Mouse (Mus musculus) forebrain, embryonic 15.5 days (tissue): ENCODE data around the gene Fam102a. TPM values are rescaled to one million over a fixed set of nuclear protein-coding genes. Genes with fewer than 3 reads are reported as not detected.

ENCODE experiments used
- ATAC-seq: fragments of 200-750 bp; cut with Nextera tagmentation; replicated peaks from 2 replicates; pipeline ENCODE4 v1.8.0; 2017; ENCODE audit warnings: mild to moderate bottlenecking, moderate TSS enrichment, moderate library complexity
- H3K27ac ChIP-seq: fragments of 300-500 bp; sonication (generic); replicated peaks from 2 replicates; pipeline ENCODE4 v1.5.1; 2015; ENCODE audit warnings: mild to moderate bottlenecking, inconsistent platforms
- H3K27me3 ChIP-seq: fragments of 300-500 bp; sonication (generic); 2 replicates; pipeline ENCODE4 v1.6.1; 2015; ENCODE audit warnings: inconsistent platforms
- H3K36me3 ChIP-seq: fragments of 300-500 bp; sonication (generic); 2 replicates; pipeline ENCODE4 v1.6.1; 2015; ENCODE audit warnings: mild to moderate bottlenecking, inconsistent platforms
- H3K4me1 ChIP-seq: fragments of 300-500 bp; sonication (generic); 2 replicates; pipeline ENCODE4 v1.6.1; 2015; ENCODE audit warnings: inconsistent platforms
- H3K4me2 ChIP-seq: fragments of 300-500 bp; sonication (generic); replicated peaks from 2 replicates; pipeline ENCODE4 v1.6.1; 2015; ENCODE audit warnings: mild to moderate bottlenecking, inconsistent platforms
- H3K4me3 ChIP-seq: fragments of 300-500 bp; sonication (generic); 2 replicates; pipeline ENCODE4 v1.5.1; 2015; ENCODE audit warnings: mild to moderate bottlenecking, inconsistent platforms
- H3K9ac ChIP-seq: fragments of 300-500 bp; sonication (generic); replicated peaks from 2 replicates; pipeline ENCODE4 v1.6.1; 2015; ENCODE audit warnings: mild to moderate bottlenecking, inconsistent platforms
- H3K9me3 ChIP-seq: fragments of 300-500 bp; sonication (generic); 2 replicates; pipeline ENCODE4 v1.6.1; 2016; ENCODE audit warnings: inconsistent platforms
- WGBS: fragments of 180-500 bp; shearing (Covaris S2); methylation state at CpG from one replicate; pipeline ENCODE4 v1.1.7; 2015; ENCODE audit warnings: mixed read lengths; 5-methylcytosine and 5-hydroxymethylcytosine counted together
- polyA plus RNA-seq: library from polyadenylated mRNA; unstranded; fragments of >200 nt; fragmentation: Nextera tagmentation; extraction: Ambion mirVana; gene quantifications from 2 replicates; pipeline ENCODE4 v1.2.1, GENCODE M21; 2015

Gene Fam102a
- polyA plus RNA-seq, 1 experiment from 2014 or later, result 5.7 TPM

GRCm38 (mm10) chr2:32591249-32591648, 56.1 kb downstream of the Fam102a start:
- Histone ChIP-seq H3K4me3 (no peak overlapping the region), H3K4me1 (peaks cover 29% of the 10 kb centered on the region), H3K36me3 (no peaks in the 10 kb centered on the region), H3K4me2 (no peak overlapping the region), H3K27ac (no peak overlapping the region), H3K9me3 (no peaks in the 10 kb centered on the region), H3K9ac (no peak overlapping the region), H3K27me3 (no peaks in the 10 kb centered on the region)
- ATAC-seq, result no peak
- 79% methylated on average over 6 of the region's 6 CpGs for WGBS

DNA sequence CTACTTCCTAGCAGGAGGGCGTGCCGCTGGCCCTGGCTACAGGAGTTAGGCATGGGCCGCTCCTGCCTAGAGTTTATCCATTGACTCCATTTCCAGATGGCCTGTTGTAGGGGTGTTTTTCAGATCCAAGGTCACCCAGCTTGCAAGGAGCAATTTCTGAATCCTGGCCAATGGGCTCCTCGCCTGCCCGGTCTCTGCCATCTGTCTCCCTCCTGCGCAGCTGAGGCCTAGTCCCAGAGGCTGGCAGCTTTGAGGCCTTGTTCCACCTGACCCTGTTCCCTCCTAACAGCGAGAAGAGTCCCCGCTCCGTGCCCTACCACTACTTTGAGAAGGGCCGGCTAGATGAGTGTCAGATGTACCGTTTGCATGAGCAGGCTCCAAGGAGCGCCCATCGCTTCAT, 61.6 kb downstream of the Fam102a start:
- Histone ChIP-seq H3K27ac (peak overlapping the region; percentile 40), H3K9ac (no peak overlapping the region), H3K9me3 (no peaks in the 10 kb centered on the region), H3K4me2 (no peak overlapping the region), H3K4me3 (no peak overlapping the region), H3K4me1 (peaks cover 10% of the 10 kb centered on the region), H3K36me3 (no peaks in the 10 kb centered on the region), H3K27me3 (no peaks in the 10 kb centered on the region)
- 77% methylated on average over 13 of the region's 13 CpGs for WGBS
- no peak; the same call in 1 of the 2 replicates for ATAC-seq

GRCm38 (mm10) chr2:32597248-32597647, 62.1 kb downstream of the Fam102a start:
- Histone ChIP-seq H3K27ac (peak overlapping the region; percentile 40), H3K36me3 (no peaks in the 10 kb centered on the region), H3K9me3 (no peaks in the 10 kb centered on the region), H3K4me3 (no peak overlapping the region), H3K4me1 (peaks cover 10% of the 10 kb centered on the region), H3K27me3 (no peaks in the 10 kb centered on the region), H3K9ac (no peak overlapping the region), H3K4me2 (no peak overlapping the region)
- no peak for ATAC-seq
- 95% methylated on average over 5 of the region's 5 CpGs for WGBS

- Histone ChIP-seq H3K27me3 (no peaks in the 10 kb centered on the region), H3K36me3 (no peaks in the 10 kb centered on the region), H3K9me3 (no peaks in the 10 kb centered on the region), H3K9ac (no peak overlapping the region), H3K4me1 (peaks cover 14% of the 10 kb centered on the region), H3K4me3 (no peak overlapping the region), H3K27ac (no peak overlapping the region), H3K4me2 (no peak overlapping the region)
- WGBS, result 88% methylated on average over 5 of the region's 5 CpGs
- ATAC-seq, result no peak
Measured at GRCm38 (mm10) chr2:32597699-32598098, 62.6 kb downstream of the Fam102a start.

DNA sequence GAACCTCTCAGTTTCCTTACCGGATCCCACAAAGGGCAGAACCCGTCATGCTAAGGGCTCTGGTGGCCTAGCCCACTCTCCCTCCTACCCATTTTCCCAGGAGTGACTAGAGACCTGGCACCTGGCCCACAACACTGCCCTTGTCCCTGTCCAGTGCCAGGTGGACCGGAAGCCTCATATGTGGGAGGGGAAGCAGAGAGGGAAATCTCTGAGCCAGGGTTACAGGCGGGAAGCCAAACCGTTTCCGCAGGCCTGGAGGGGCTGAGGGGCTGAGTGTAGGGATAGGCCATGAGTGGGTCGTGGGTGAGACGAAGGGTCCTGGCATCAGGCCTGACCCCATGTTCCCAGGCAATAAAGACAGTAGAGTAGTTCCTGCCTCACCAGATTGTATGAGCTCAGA, 63.4 kb downstream of the Fam102a start:
- no peak overlapping the region for H3K4me3 ChIP-seq
- no peak overlapping the region for H3K27ac ChIP-seq
- H3K9ac ChIP-seq, result no peak overlapping the region
- H3K9me3 ChIP-seq, result no peaks in the 10 kb centered on the region
- H3K4me1 ChIP-seq, result peaks cover 14% of the 10 kb centered on the region
- no peaks in the 10 kb centered on the region for H3K36me3 ChIP-seq
- no peak overlapping the region for H3K4me2 ChIP-seq
- no peaks in the 10 kb centered on the region for H3K27me3 ChIP-seq
- no peak for ATAC-seq
- 85% methylated on average over 8 of the region's 8 CpGs for WGBS

DNA sequence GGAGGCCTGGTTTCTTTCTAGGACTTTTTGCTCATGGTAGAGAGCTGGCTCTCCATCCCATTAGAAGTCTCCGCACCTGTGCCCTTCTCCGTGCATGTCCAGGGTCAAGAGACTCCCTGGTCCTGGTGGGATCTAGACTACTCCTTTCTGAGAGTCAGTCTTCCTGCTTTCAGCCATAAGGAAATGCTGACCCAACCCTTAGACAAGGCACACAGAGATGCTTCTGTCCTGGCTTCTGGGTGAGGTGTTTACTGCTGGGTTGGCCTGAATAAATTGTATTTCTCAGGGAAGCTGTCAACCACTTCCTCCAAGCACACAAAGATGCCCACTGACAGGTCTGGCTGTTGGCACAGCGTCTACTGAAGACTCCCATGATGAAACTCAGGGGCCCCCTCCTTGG, 64.3 kb downstream of the Fam102a start, which contains the start of gene St6galnac6:
St6galnac6 (plus strand) TSS at position 301 of the 400 bp plus-strand sequence.
- H3K4me1 ChIP-seq, result peaks cover 14% of the 10 kb centered on the region
- no peak within 1 kb of the TSS for H3K27ac ChIP-seq
- no peak within 1 kb of the TSS for H3K4me2 ChIP-seq
- H3K9me3 ChIP-seq, result no peaks in the 10 kb centered on the region
- H3K9ac ChIP-seq, result no peak within 1 kb of the TSS
- no peaks in the 10 kb centered on the region for H3K36me3 ChIP-seq
- no peak within 1 kb of the TSS for H3K4me3 ChIP-seq
- 89% methylated on average over 3 of the region's 3 CpGs for WGBS
- ATAC-seq, result no peak
- H3K27me3 ChIP-seq, result no peaks in the 10 kb centered on the region

DNA sequence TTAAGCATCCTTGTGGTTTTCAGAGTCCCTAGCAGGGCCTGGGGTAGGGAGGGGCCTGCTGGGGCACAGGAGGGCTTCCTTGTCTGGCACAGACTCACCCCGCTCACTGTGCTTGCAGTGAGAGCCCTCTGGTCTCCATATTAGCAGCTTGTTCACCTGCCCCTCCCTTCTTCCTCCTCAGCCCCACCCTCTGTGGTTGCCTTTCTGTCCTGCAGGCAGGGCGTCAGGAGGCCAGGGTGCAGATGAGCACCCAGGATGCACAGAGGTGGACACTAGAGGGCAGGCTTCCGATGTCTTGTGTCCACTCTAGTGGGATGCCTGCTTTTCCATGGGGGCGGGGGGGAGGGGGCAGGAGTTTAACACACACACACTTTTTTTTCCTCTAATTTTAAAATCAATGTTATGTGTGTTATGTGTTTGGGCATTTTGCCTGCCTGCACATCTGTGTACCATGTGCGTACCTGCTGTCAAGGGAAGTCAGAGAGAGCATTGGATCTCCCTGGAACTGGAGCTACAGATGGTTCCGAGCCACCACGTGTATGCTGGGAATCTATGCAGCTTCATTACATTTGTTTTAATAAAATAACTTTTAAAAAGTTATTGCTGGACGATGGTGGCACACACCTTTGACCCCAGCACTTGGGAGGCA, 66.4 kb downstream of the Fam102a start:
- Histone ChIP-seq H3K9me3 (no peaks in the 10 kb centered on the region), H3K4me1 (peaks cover 11% of the 10 kb centered on the region), H3K27ac (no peak overlapping the region), H3K36me3 (no peaks in the 10 kb centered on the region), H3K9ac (no peak overlapping the region), H3K27me3 (no peaks in the 10 kb centered on the region), H3K4me3 (no peak overlapping the region), H3K4me2 (no peak overlapping the region)
- 37% methylated on average over 8 of the region's 8 CpGs for WGBS
- no peak for ATAC-seq

DNA sequence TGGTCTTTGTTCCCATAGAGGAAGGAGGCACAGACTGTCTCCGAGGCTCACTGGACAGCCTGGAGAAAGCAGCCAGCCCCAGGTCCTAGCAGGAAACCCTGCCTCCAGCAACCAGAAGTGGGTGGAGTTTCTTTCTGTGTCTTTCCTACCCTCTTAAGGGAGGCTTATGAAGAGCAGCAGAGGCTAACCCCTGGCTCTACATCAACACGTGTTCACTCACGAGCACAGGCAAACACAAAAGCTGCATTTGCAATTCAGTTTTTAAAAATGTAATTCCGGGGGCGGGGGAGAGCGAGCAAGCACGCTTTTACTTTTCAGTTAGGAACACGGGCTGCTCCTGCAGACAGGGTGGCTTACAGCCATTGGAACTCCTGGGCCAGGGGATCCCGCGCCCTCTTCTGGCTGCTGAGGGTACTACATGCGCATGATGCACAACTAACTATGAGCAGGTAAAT, 67.5 kb downstream of the Fam102a start:
- H3K27ac ChIP-seq, result no peak overlapping the region
- H3K9me3 ChIP-seq, result no peaks in the 10 kb centered on the region
- WGBS, result under 1% methylated on average over 11 of the region's 11 CpGs
- peak overlapping the region; percentile 31 for H3K4me2 ChIP-seq
- no peaks in the 10 kb centered on the region for H3K36me3 ChIP-seq
- peak overlapping the region; percentile 26 for H3K4me3 ChIP-seq
- peaks cover 15% of the 10 kb centered on the region for H3K4me1 ChIP-seq
- no peaks in the 10 kb centered on the region for H3K27me3 ChIP-seq
- ATAC-seq, result no peak
- no peak overlapping the region for H3K9ac ChIP-seq

DNA sequence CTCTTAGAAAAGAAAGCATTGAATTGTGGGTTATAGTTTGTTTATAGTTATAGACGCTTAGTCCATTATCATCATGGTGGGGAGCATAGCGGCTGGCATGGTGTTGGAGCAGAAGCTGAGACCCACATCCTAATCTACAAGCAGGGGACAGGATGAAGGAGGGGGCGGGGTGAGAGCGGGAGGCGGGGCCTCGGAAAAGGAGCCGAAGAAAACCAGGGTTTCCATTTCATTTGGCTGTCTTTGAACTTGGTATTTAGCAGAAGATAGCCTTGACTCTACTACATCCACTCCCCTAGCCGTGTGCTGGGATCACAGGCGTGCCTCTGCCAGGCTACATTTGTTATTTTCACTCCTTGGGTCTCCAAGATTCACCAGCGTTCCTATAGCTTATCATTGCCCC, 69.5 kb downstream of the Fam102a start:
- 54% methylated on average over 10 of the region's 10 CpGs for WGBS
- H3K9me3 ChIP-seq, result no peaks in the 10 kb centered on the region
- no peak overlapping the region for H3K9ac ChIP-seq

DNA sequence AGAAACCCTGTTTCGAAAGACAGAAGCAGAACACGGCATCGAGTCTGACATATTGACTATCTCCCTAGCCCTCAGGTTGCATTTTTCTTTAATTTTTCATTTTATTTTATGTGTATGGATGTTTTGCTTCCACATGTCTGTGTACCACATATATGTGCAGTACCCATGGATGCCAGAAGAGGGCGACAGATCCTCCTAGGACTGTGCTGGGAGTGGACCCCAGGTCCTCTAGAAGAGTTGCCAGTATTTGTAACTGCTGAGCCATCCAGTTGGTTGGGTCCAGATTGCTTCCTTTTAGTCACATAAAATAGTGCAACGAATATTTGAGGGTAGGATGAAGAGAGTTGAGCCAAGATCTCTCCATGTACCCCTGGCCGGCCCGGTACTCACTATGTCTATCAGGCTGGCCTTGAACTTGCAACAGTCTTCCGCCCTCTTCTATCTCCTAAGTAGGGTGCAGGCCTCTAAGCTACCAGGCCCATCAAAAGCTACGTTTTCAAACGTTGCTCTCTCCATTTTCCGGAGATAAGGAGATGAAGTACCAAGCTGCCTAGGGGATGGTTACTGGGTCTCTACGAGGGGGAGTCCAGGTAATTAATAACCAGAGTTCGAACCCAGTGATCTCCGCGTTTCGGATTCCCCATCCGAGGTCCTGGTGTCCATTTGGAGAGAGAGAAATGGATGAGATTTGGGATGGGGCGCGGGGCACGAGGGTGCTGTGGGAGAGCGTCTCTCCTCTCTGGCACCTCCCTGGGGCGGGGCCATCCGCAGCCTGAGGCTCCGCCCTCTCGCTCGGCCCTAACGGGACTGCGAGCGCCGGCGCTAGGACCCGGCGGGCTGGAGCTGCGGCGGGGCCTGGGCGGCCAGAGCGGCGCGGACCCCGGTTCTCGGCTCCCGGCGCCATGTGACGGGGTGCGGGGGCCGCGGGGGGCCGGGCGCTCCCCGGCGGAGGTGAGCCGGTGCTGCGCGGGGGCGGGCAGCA, 71.3 kb downstream of the Fam102a start:
- Histone ChIP-seq H3K4me2 (peak overlapping the region; percentile 93), H3K27me3 (no peaks in the 10 kb centered on the region), H3K9ac (peak overlapping the region; percentile 79), H3K4me1 (peaks cover 32% of the 10 kb centered on the region), H3K27ac (no peak overlapping the region), H3K4me3 (peak overlapping the region; percentile 82), H3K9me3 (no peaks in the 10 kb centered on the region), H3K36me3 (no peaks in the 10 kb centered on the region)
- WGBS, result 11% methylated on average over 55 of the region's 55 CpGs
- peak; percentile 85 for ATAC-seq

More for the DNA sequence above, 69.5 kb downstream of the Fam102a start:
- Histone ChIP-seq H3K4me3 (no peak overlapping the region), H3K4me2 (no peak overlapping the region), H3K27me3 (no peaks in the 10 kb centered on the region), H3K36me3 (no peaks in the 10 kb centered on the region), H3K4me1 (peaks cover 26% of the 10 kb centered on the region), H3K27ac (no peak overlapping the region)
- no peak for ATAC-seq

- Histone ChIP-seq H3K4me1 (peaks cover 31% of the 10 kb centered on the region), H3K27ac (no peak overlapping the region), H3K27me3 (no peaks in the 10 kb centered on the region), H3K9ac (peak overlapping the region; percentile 79), H3K36me3 (no peaks in the 10 kb centered on the region), H3K4me3 (peak overlapping the region; percentile 82), H3K4me2 (peak overlapping the region; percentile 93), H3K9me3 (no peaks in the 10 kb centered on the region)
- WGBS, result 7% methylated on average over 34 of the region's 34 CpGs
- ATAC-seq, result peak; percentile 55
Measured at GRCm38 (mm10) chr2:32607262-32607947, 72.3 kb downstream of the Fam102a start.
